Comparison of ENCODE assay signal across 29 mouse cellular contexts in genomic region chr13:53667518-53667917, GRCm38 (mm10).
"Had no signal": no experiment of that assay in that cellular context is flagged by ENCODE, and none has a peak within 500 bp of the region (broad histone marks: within the 10 kb centered on the region; RNA-seq: fewer than 3 reads in every experiment).

No protein-coding gene starts in this region.

- H3K36me3 ChIP-seq: heart, embryonic 12.5 days; heart, embryonic 13.5 days; heart, embryonic 15.5 days; hindbrain, embryonic 10.5 days; hindbrain, embryonic 12.5 days; hindbrain, embryonic 13.5 days; hindbrain, embryonic 15.5 days; intestine, embryonic 15.5 days; kidney, embryonic 15.5 days had no signal

- H3K4me1 ChIP-seq: hindbrain, embryonic 13.5 days; hindbrain, embryonic 15.5 days; intestine, embryonic 15.5 days; kidney, embryonic 15.5 days had no signal

- H3K4me3 ChIP-seq: heart, embryonic 12.5 days; heart, embryonic 13.5 days; heart, embryonic 15.5 days; hindbrain, embryonic 10.5 days; hindbrain, embryonic 12.5 days; hindbrain, embryonic 13.5 days; hindbrain, embryonic 15.5 days; intestine, embryonic 15.5 days; kidney, embryonic 15.5 days; layer of hippocampus, adult 2 months; left cerebral cortex, adult 2 months had no signal

- H3K27me3 ChIP-seq: heart, embryonic 12.5 days; heart, embryonic 13.5 days; hindbrain, embryonic 12.5 days; hindbrain, embryonic 13.5 days; hindbrain, embryonic 15.5 days; intestine, embryonic 15.5 days had no signal

- H3K9me3 ChIP-seq: heart, embryonic 15.5 days; hindbrain, embryonic 12.5 days; hindbrain, embryonic 13.5 days; hindbrain, embryonic 15.5 days; intestine, embryonic 15.5 days; kidney, embryonic 15.5 days had no signal

- DNase-seq: heart, postnatal 10 days; heart, postnatal 14 days; heart, postnatal 4 days; kidney, adult 11 months; kidney, adult 18-20 months; kidney, adult 2 months; kidney, adult 8-10 months; kidney, adult 9 months; kidney, postnatal 10 days; kidney, postnatal 14 days; kidney, postnatal 25 days; kidney, postnatal 36 days; kidney, postnatal 4 days; layer of hippocampus, adult 9-11 months; layer of hippocampus, postnatal 36 days had no signal

- H3K27ac ChIP-seq: heart, embryonic 13.5 days; heart, embryonic 15.5 days; hindbrain, embryonic 10.5 days; hindbrain, embryonic 12.5 days; hindbrain, embryonic 13.5 days; hindbrain, embryonic 14.5 days; hindbrain, embryonic 15.5 days; hindbrain, postnatal 0 days; intestine, embryonic 15.5 days; kidney, embryonic 15.5 days; kidney, postnatal 0 days; layer of hippocampus, adult 2 months; left cerebral cortex, adult 2 months had no signal
